Mouse (Mus musculus): ENCODE data around the gene Rassf5. TPM values are rescaled to one million over a fixed set of nuclear protein-coding genes. Genes with fewer than 3 reads are reported as not detected.
A peak's percentile ranks its signal among the peaks of the same experiment; 100 is the strongest.

Rassf5 gene
- polyA plus RNA-seq, 1 experiment from 2014 or later, result 4.0 TPM

- H3K27ac ChIP-seq (ENCODE audit: low read length), result no peak overlapping the region
- peak; percentile 65; the same call in 1 of the 2 replicates for ATAC-seq
- no peaks in the 10 kb centered on the region for H3K4me1 ChIP-seq (ENCODE audit: control insufficient read depth, insufficient read depth, low read length)
- H3K36me3 ChIP-seq (ENCODE audit: control insufficient read depth, insufficient read depth, low read length), result peaks cover 5% of the 10 kb centered on the region
- no peak overlapping the region for H3K4me2 ChIP-seq (ENCODE audit: low read length)
- no peaks in the 10 kb centered on the region for H3K27me3 ChIP-seq (ENCODE audit: control insufficient read depth, insufficient read depth, low read depth, low read length)
- no peak overlapping the region for H3K4me3 ChIP-seq (ENCODE audit: low read depth, low read length)
- no peak overlapping the region for H3K9ac ChIP-seq (ENCODE audit: low read depth, low read length)
- no peaks in the 10 kb centered on the region for H3K9me3 ChIP-seq (replicated peaks; ENCODE audit: control insufficient read depth, low read length, poor library complexity, severe bottlenecking)
- 62% methylated on average over 9 of the region's 9 CpGs for WGBS
Measured at GRCm38 (mm10) chr1:131181642-131182527, 63.2 kb downstream of the Rassf5 start.

DNA sequence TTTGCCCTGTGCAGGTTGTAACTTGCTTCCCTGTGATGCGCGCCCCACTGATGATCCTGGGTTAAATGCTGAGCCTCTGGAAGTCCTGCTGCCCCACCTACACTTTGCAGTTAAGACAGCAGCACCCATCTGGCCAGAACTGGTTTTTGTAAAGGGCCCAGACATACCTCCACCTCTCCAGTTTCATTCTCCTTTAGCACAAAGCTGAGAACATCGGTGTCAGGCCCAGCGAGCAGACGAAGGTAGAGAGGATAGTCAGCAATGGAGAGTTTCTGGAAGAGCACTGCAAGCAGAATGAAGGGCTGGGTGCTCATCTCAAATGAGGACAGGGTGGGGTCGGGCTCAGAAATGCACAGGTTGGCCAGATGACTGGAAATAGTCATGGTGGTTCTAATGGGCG, 64.7 kb downstream of the Rassf5 start:
- WGBS, result 97% methylated on average over 7 of the region's 7 CpGs

DNA sequence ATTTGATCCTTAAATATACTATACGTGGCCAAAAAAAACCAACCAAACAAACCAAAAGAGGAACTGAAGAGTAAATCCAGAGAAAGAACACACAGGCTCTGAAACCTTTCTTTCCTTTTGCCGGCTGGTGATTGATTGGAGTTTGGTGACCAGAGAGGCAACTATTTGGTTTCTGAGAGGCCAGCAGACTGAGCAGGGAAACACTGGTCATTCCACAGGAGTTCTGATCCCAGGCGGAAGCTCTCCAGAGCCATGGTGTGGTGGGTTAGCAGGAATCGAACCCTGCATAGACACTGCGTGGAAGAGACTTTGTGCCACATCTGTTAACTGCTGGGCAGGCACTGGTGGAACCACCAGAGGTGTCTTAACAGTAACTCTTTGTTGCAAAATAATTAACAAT, 67.0 kb downstream of the Rassf5 start:
- 92% methylated on average over 5 of the region's 5 CpGs for WGBS
- no peak for ATAC-seq
- H3K36me3 ChIP-seq (ENCODE audit: control insufficient read depth, insufficient read depth, low read length), result peaks cover 14% of the 10 kb centered on the region
- no peak overlapping the region for H3K4me3 ChIP-seq (ENCODE audit: low read depth, low read length)
- no peaks in the 10 kb centered on the region for H3K27me3 ChIP-seq (ENCODE audit: control insufficient read depth, insufficient read depth, low read depth, low read length)
- H3K9ac ChIP-seq (ENCODE audit: low read depth, low read length), result no peak overlapping the region
- no peaks in the 10 kb centered on the region for H3K4me1 ChIP-seq (ENCODE audit: control insufficient read depth, insufficient read depth, low read length)
- H3K27ac ChIP-seq (ENCODE audit: low read length), result no peak overlapping the region
- H3K4me2 ChIP-seq (ENCODE audit: low read length), result no peak overlapping the region
- no peaks in the 10 kb centered on the region for H3K9me3 ChIP-seq (replicated peaks; ENCODE audit: control insufficient read depth, low read length, poor library complexity, severe bottlenecking)

More for the DNA sequence above, 64.7 kb downstream of the Rassf5 start:
- Histone ChIP-seq H3K27me3 (ENCODE audit: control insufficient read depth, insufficient read depth, low read depth, low read length) (no peaks in the 10 kb centered on the region), H3K9me3 (replicated peaks; ENCODE audit: control insufficient read depth, low read length, poor library complexity, severe bottlenecking) (no peaks in the 10 kb centered on the region), H3K4me1 (ENCODE audit: control insufficient read depth, insufficient read depth, low read length) (no peaks in the 10 kb centered on the region), H3K4me2 (ENCODE audit: low read length) (no peak overlapping the region), H3K27ac (ENCODE audit: low read length) (no peak overlapping the region), H3K9ac (ENCODE audit: low read depth, low read length) (no peak overlapping the region), H3K4me3 (ENCODE audit: low read depth, low read length) (no peak overlapping the region), H3K36me3 (ENCODE audit: control insufficient read depth, insufficient read depth, low read length) (peaks cover 6% of the 10 kb centered on the region)
- ATAC-seq, result no peak

DNA sequence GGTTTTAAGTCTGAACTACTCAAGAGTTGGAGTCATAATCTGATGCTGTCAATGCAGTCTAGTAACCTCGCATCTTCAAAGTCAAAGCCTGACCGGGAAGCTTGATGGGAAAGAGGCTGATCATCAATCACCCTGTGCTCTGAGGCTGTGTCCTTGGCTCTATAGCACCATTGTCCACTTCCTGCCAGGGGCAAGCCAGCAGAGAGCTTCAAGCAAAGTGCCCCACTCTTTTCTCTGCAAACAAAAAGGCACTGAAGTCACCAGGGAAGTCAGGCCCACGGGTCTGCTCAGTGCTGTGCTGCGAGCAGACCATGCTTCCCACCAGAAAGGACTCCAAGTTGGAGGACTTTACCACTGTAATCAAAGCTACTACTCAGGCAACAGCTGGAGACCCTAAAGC, 67.8 kb downstream of the Rassf5 start:
- Histone ChIP-seq H3K27ac (ENCODE audit: low read length) (no peak overlapping the region), H3K9ac (ENCODE audit: low read depth, low read length) (no peak overlapping the region), H3K4me1 (ENCODE audit: control insufficient read depth, insufficient read depth, low read length) (no peaks in the 10 kb centered on the region), H3K9me3 (replicated peaks; ENCODE audit: control insufficient read depth, low read length, poor library complexity, severe bottlenecking) (no peaks in the 10 kb centered on the region), H3K27me3 (ENCODE audit: control insufficient read depth, insufficient read depth, low read depth, low read length) (no peaks in the 10 kb centered on the region), H3K4me3 (ENCODE audit: low read depth, low read length) (no peak overlapping the region), H3K36me3 (ENCODE audit: control insufficient read depth, insufficient read depth, low read length) (peaks cover 16% of the 10 kb centered on the region), H3K4me2 (ENCODE audit: low read length) (no peak overlapping the region)
- 94% methylated on average over 4 of the region's 4 CpGs for WGBS
- no peak for ATAC-seq

DNA sequence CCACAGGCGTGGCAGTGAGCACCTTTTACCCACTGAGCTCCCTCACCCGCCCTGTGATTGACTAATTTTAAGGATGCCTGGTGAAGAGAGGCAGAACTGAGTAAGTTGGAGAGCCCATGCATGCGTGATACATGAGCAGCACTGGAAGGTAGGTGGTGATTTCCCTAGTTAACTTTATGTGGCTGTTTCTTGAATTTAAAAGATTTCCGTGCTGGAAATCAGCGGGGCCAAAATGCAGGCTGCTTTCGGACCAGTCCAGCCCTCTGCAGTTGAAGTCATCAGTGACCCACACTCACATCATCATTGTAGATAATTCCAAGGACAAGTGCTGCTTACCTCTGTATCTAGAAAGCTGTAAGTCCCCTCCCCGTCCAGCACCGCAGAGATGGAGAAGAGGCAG, 69.2 kb downstream of the Rassf5 start:
- no peak overlapping the region for H3K4me2 ChIP-seq (ENCODE audit: low read length)
- H3K9ac ChIP-seq (ENCODE audit: low read depth, low read length), result no peak overlapping the region
- peaks cover 22% of the 10 kb centered on the region for H3K36me3 ChIP-seq (ENCODE audit: control insufficient read depth, insufficient read depth, low read length)
- WGBS, result 95% methylated on average over 8 of the region's 8 CpGs
- H3K4me1 ChIP-seq (ENCODE audit: control insufficient read depth, insufficient read depth, low read length), result no peaks in the 10 kb centered on the region
- no peaks in the 10 kb centered on the region for H3K9me3 ChIP-seq (replicated peaks; ENCODE audit: control insufficient read depth, low read length, poor library complexity, severe bottlenecking)
- no peak overlapping the region for H3K4me3 ChIP-seq (ENCODE audit: low read depth, low read length)
- ATAC-seq, result no peak
- H3K27ac ChIP-seq (ENCODE audit: low read length), result no peak overlapping the region
- H3K27me3 ChIP-seq (ENCODE audit: control insufficient read depth, insufficient read depth, low read depth, low read length), result no peaks in the 10 kb centered on the region

- 96% methylated on average over 1 of the region's 1 CpGs for WGBS
- no peak overlapping the region for H3K4me3 ChIP-seq (ENCODE audit: low read depth, low read length)
- peaks cover 24% of the 10 kb centered on the region for H3K36me3 ChIP-seq (ENCODE audit: control insufficient read depth, insufficient read depth, low read length)
- no peak for ATAC-seq
- H3K4me2 ChIP-seq (ENCODE audit: low read length), result no peak overlapping the region
- H3K27me3 ChIP-seq (ENCODE audit: control insufficient read depth, insufficient read depth, low read depth, low read length), result no peaks in the 10 kb centered on the region
- H3K9me3 ChIP-seq (replicated peaks; ENCODE audit: control insufficient read depth, low read length, poor library complexity, severe bottlenecking), result no peaks in the 10 kb centered on the region
- no peak overlapping the region for H3K27ac ChIP-seq (ENCODE audit: low read length)
- no peaks in the 10 kb centered on the region for H3K4me1 ChIP-seq (ENCODE audit: control insufficient read depth, insufficient read depth, low read length)
- H3K9ac ChIP-seq (ENCODE audit: low read depth, low read length), result no peak overlapping the region
Measured at GRCm38 (mm10) chr1:131175189-131175588, 69.9 kb downstream of the Rassf5 start.

DNA sequence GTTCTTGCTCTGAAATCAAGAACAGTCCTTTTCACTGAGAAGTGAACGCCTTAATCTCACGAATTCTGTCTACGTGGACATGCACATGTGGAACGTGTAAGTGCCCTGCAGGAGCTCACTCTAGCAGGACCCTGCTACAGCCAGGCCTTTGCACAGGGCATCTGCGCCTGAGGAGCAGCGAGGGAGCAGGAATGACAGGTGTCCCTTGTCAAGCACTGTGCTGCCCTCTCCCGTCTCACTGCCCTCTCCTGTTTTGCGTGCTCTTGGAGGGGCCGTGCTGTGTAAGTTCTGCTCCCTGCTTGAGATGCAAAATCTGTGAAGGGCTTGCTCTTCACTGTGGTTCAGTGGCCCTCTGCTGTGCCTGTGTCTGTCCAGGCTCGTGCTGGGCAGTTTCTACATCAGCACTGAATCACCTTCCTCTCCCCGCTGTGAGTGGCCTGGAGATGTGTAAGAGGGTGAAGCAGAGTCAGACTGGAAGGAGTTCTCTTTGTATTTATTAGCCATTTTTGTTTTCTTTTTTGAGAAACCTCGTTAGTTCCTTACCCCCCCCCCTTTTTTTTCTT, 70.7 kb downstream of the Rassf5 start:
- Histone ChIP-seq H3K4me1 (ENCODE audit: control insufficient read depth, insufficient read depth, low read length) (no peaks in the 10 kb centered on the region), H3K4me3 (ENCODE audit: low read depth, low read length) (no peak overlapping the region), H3K9ac (ENCODE audit: low read depth, low read length) (no peak overlapping the region), H3K27me3 (ENCODE audit: control insufficient read depth, insufficient read depth, low read depth, low read length) (no peaks in the 10 kb centered on the region), H3K9me3 (replicated peaks; ENCODE audit: control insufficient read depth, low read length, poor library complexity, severe bottlenecking) (no peaks in the 10 kb centered on the region), H3K36me3 (ENCODE audit: control insufficient read depth, insufficient read depth, low read length) (peaks cover 23% of the 10 kb centered on the region), H3K4me2 (ENCODE audit: low read length) (no peak overlapping the region), H3K27ac (ENCODE audit: low read length) (no peak overlapping the region)
- WGBS, result 85% methylated on average over 12 of the region's 12 CpGs
- ATAC-seq, result no peak

- Histone ChIP-seq H3K4me1 (ENCODE audit: control insufficient read depth, insufficient read depth, low read length) (no peaks in the 10 kb centered on the region), H3K27me3 (ENCODE audit: control insufficient read depth, insufficient read depth, low read depth, low read length) (no peaks in the 10 kb centered on the region), H3K9me3 (replicated peaks; ENCODE audit: control insufficient read depth, low read length, poor library complexity, severe bottlenecking) (no peaks in the 10 kb centered on the region), H3K36me3 (ENCODE audit: control insufficient read depth, insufficient read depth, low read length) (peaks cover 25% of the 10 kb centered on the region), H3K4me2 (ENCODE audit: low read length) (no peak overlapping the region), H3K9ac (ENCODE audit: low read depth, low read length) (no peak overlapping the region), H3K27ac (ENCODE audit: low read length) (no peak overlapping the region), H3K4me3 (ENCODE audit: low read depth, low read length) (no peak overlapping the region)
- no peak for ATAC-seq
- WGBS, result 91% methylated on average over 6 of the region's 6 CpGs
Measured at GRCm38 (mm10) chr1:131173809-131174208, 71.2 kb downstream of the Rassf5 start.

GRCm38 (mm10) chr1:131173001-131173400, 72.1 kb downstream of the Rassf5 start:
- no peaks in the 10 kb centered on the region for H3K9me3 ChIP-seq (replicated peaks; ENCODE audit: control insufficient read depth, low read length, poor library complexity, severe bottlenecking)
- H3K9ac ChIP-seq (ENCODE audit: low read depth, low read length), result no peak overlapping the region
- no peak overlapping the region for H3K4me2 ChIP-seq (ENCODE audit: low read length)
- H3K27ac ChIP-seq (ENCODE audit: low read length), result no peak overlapping the region
- peaks cover 33% of the 10 kb centered on the region for H3K36me3 ChIP-seq (ENCODE audit: control insufficient read depth, insufficient read depth, low read length)
- 86% methylated on average over 7 of the region's 7 CpGs for WGBS
- H3K27me3 ChIP-seq (ENCODE audit: control insufficient read depth, insufficient read depth, low read depth, low read length), result no peaks in the 10 kb centered on the region
- H3K4me3 ChIP-seq (ENCODE audit: low read depth, low read length), result no peak overlapping the region
- no peaks in the 10 kb centered on the region for H3K4me1 ChIP-seq (ENCODE audit: control insufficient read depth, insufficient read depth, low read length)
- ATAC-seq, result no peak
